Mouse (Mus musculus) testis, adult 2 months (tissue): ENCODE results near the gene Optc.

Experiments used
- CTCF ChIP-seq: fragments of 200-500 bp; IDR thresholded peaks from 2 replicates; pipeline ENCODE4 v1.5.1; 2012; ENCODE audit warnings: low read depth, mild to moderate bottlenecking, inconsistent platforms, low read length, moderate library complexity; ENCODE audit not compliant: control insufficient read depth, insufficient read depth, insufficient replicate concordance
- POLR2A ChIP-seq: fragments of 200-500 bp; IDR thresholded peaks from 2 replicates; pipeline ENCODE4 v1.6.1; 2012; ENCODE audit warnings: low read depth, mild to moderate bottlenecking, inconsistent platforms, low read length, moderate library complexity; ENCODE audit not compliant: control insufficient read depth

- no peak for TF ChIP-seq POLR2A
- no peak for TF ChIP-seq CTCF
Measured at GRCm38 (mm10) chr1:133878825-133879423, 28.9 kb downstream of the Optc start.
